Mouse (Mus musculus) inflammation-experienced regulatory T-cells, adult 6 months (primary cell): ENCODE measurements around the gene Cnn1. TPM values are rescaled to one million over a fixed set of nuclear protein-coding genes. Genes with fewer than 3 reads are reported as not detected.

Experiments
- polyA plus RNA-seq, 3 experiments: library from polyadenylated mRNA; unstranded; fragments of 100-300 nt; shearing (Covaris generic); gene quantifications; one replicate each; pipeline ENCODE4 v1.2.1; 2017

Gene Cnn1
- polyA plus RNA-seq, 3 experiments from 2014 or later = 0.20 to 0.36 (median 0.32) TPM

Other genes with a start within 250 kb of the Cnn1 start
- gene Dock6, start 246.6 kb upstream of the Cnn1 start, polyA plus RNA-seq = 1 to 10 TPM; 1.7 to 2.1 (median 1.9) TPM
- gene Rab3d, start 181.0 kb upstream of the Cnn1 start, polyA plus RNA-seq = 1 to 10 TPM; 7.4 to 9.6 (median 8.9) TPM
- not detected for gene Ccdc159, start 171.7 kb upstream of the Cnn1 start, polyA plus RNA-seq
- gene Tmem205, start 171.7 kb upstream of the Cnn1 start, polyA plus RNA-seq = 10 to 100 TPM in 1 of 3 experiments, 1 to 10 TPM in 2; 8.8 to 11.1 (median 9.7) TPM
- gene Plppr2, start 162.2 kb upstream of the Cnn1 start, polyA plus RNA-seq = 1 to 10 TPM in 1 of 3 experiments, under 1 TPM in 2; 0.26 to 1.2 (median 0.45) TPM
- 1 to 10 TPM; 3.6 to 6.2 (median 4.9) TPM for gene Swsap1, start 143.5 kb upstream of the Cnn1 start, polyA plus RNA-seq
- gene Epor, start 135.7 kb upstream of the Cnn1 start, polyA plus RNA-seq = under 1 TPM in 2 of 3 experiments, not detected in 1; 0.31 to 0.38 TPM
- gene Rgl3, start 109.8 kb upstream of the Cnn1 start, polyA plus RNA-seq = not detected
- not detected for gene Ccdc151, start 96.6 kb upstream of the Cnn1 start, polyA plus RNA-seq
- gene Prkcsh, start 96.4 kb upstream of the Cnn1 start, polyA plus RNA-seq = 10 to 100 TPM; 30.8 to 47.7 (median 36.1) TPM
- gene Elavl3, start 47.2 kb upstream of the Cnn1 start, polyA plus RNA-seq = not detected
- gene Gm49318, start 28.0 kb upstream of the Cnn1 start, polyA plus RNA-seq = not detected
- gene Zfp653, start 27.8 kb upstream of the Cnn1 start, polyA plus RNA-seq = 1 to 10 TPM; 2.9 to 7.0 (median 6.5) TPM
- gene Ecsit, start 13.8 kb upstream of the Cnn1 start, polyA plus RNA-seq = 10 to 100 TPM; 27.7 to 40.0 (median 37.7) TPM
- 10 to 100 TPM; 76.4 to 98.9 (median 89.4) TPM for gene Elof1, start 18.0 kb downstream of the Cnn1 start, polyA plus RNA-seq
- 100 to 1,000 TPM; 155 to 257 (median 245) TPM for gene Acp5, start 36.5 kb downstream of the Cnn1 start, polyA plus RNA-seq
- gene Pigyl, start 57.6 kb downstream of the Cnn1 start, polyA plus RNA-seq = 10 to 100 TPM; 40.1 to 46.8 (median 43.2) TPM
- not detected for gene Zfp872, start 88.9 kb downstream of the Cnn1 start, polyA plus RNA-seq
- 10 to 100 TPM; 39.0 to 42.2 (median 40.6) TPM for gene Zfp809, start 126.5 kb downstream of the Cnn1 start, polyA plus RNA-seq
- 1 to 10 TPM; 5.2 to 8.8 (median 7.8) TPM for gene Zfp599, start 160.7 kb downstream of the Cnn1 start, polyA plus RNA-seq
- 10 to 100 TPM; 10.7 to 21.5 (median 17.5) TPM for gene Zfp810, start 208.4 kb downstream of the Cnn1 start, polyA plus RNA-seq